Mouse (Mus musculus) brain, adult 10 weeks (tissue): ENCODE data around the gene Olfr401. TPM values are rescaled to one million over a fixed set of nuclear protein-coding genes. Genes with fewer than 3 reads are reported as not detected.

Experiments
- polyA plus RNA-seq: library from polyadenylated mRNA; stranded (reverse); fragments of 350-450 nt; fragmentation: Illumina TruSeq; extraction: RNeasy Lipid Tissue Mini Kit (QIAGEN cat#74804); gene quantifications from one replicate; pipeline ENCODE4 v1.2.3, GENCODE M21; 2015; ENCODE audit warnings: low read depth, low replicate concordance

Olfr401 gene
- not detected for polyA plus RNA-seq

DNA sequence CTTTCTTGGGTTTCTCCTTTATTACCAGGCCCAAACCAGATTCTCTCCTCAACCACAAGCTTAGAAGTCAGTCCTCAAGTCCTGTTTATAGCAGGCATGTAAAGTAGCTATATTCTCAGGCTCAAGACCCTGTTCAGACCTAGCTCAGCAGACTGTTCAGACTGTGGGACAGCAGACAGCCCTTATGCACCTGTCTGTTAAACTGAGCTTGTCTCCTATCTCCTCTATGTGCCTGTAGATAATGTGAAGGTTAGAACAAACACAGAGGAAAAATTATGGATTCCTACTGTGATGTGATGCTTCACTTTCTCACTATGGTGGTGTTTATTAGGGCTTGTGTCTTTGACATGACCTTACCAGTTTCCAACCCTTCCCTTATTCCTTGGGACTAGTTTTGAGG lies at the start of gene Olfr401:
Gene Olfr401, plus strand, starts transcription at position 301 of the 400 bp plus-strand sequence.

GRCm38 (mm10) chr11:74069655-74070054 lies 43.9 kb upstream of the Olfr401 start, which contains the start of gene Zfp616:
Zfp616 (plus strand) TSS chr11:74069955.

GRCm38 (mm10) chr11:74153229-74153628 lies 39.7 kb downstream of the Olfr401 start, which contains the start of gene Olfr402:
Olfr402 (plus strand) TSS chr11:74153529.

Other genes with a start within 250 kb of the Olfr401 start
- gene Olfr394, start 222.9 kb upstream of the Olfr401 start, polyA plus RNA-seq, result not detected
- gene Olfr395, start 204.4 kb upstream of the Olfr401 start, polyA plus RNA-seq, result not detected
- gene Olfr23, start 177.0 kb upstream of the Olfr401 start, polyA plus RNA-seq, result not detected
- gene Olfr397, start 152.9 kb upstream of the Olfr401 start, polyA plus RNA-seq, result not detected
- gene Olfr398, start 123.3 kb upstream of the Olfr401 start, polyA plus RNA-seq, result not detected
- not detected for gene Olfr139, start 57.2 kb upstream of the Olfr401 start, polyA plus RNA-seq
- gene Olfr399, start 57.1 kb upstream of the Olfr401 start, polyA plus RNA-seq, result not detected
- not detected for gene Zfp616, start 43.8 kb upstream of the Olfr401 start, polyA plus RNA-seq
- not detected for gene Olfr402, start 39.8 kb downstream of the Olfr401 start, polyA plus RNA-seq
- gene Olfr403, start 72.5 kb downstream of the Olfr401 start, polyA plus RNA-seq, result not detected
- gene Olfr43, start 97.7 kb downstream of the Olfr401 start, polyA plus RNA-seq, result not detected
- not detected for gene Olfr406, start 146.1 kb downstream of the Olfr401 start, polyA plus RNA-seq
- not detected for gene Olfr59, start 170.0 kb downstream of the Olfr401 start, polyA plus RNA-seq
- not detected for gene Olfr410, start 224.3 kb downstream of the Olfr401 start, polyA plus RNA-seq
- not detected for gene Olfr411, start 238.9 kb downstream of the Olfr401 start, polyA plus RNA-seq
- not detected for gene Olfr412, start 248.4 kb downstream of the Olfr401 start, polyA plus RNA-seq